Mouse (Mus musculus): ENCODE results near the gene Cacng4. TPM values are rescaled to one million over a fixed set of nuclear protein-coding genes. Genes with fewer than 3 reads are reported as not detected.

Gene Cacng4
- polyA plus RNA-seq, 1 experiment from 2014 or later: 39.6 TPM

GRCm38 (mm10) chr11:107730940-107731339 is 63.4 kb downstream of the Cacng4 start:
- ATAC-seq: no peak
- no peak overlapping the region for H3K27ac ChIP-seq (ENCODE audit: low read length)
- H3K36me3 ChIP-seq (ENCODE audit: control insufficient read depth, insufficient read depth): peaks cover 20% of the 10 kb centered on the region
- 96% methylated on average over 4 of the region's 4 CpGs for WGBS
- no peak overlapping the region for H3K4me3 ChIP-seq (replicated peaks; ENCODE audit: low read length)
- no peak overlapping the region for H3K9ac ChIP-seq (replicated peaks; ENCODE audit: low read depth, low read length)
- H3K27me3 ChIP-seq (replicated peaks; ENCODE audit: control insufficient read depth, insufficient read depth, low read length): no peaks in the 10 kb centered on the region
- H3K9me3 ChIP-seq (ENCODE audit: control insufficient read depth, low read length): no peaks in the 10 kb centered on the region
- H3K4me1 ChIP-seq (replicated peaks; ENCODE audit: control insufficient read depth, insufficient read depth, low read length): no peaks in the 10 kb centered on the region
- no peak overlapping the region for H3K4me2 ChIP-seq (ENCODE audit: low read length)

GRCm38 (mm10) chr11:107729141-107729540 is 65.2 kb downstream of the Cacng4 start:
- peaks cover 5% of the 10 kb centered on the region; the same call in 1 of the 2 replicates for H3K36me3 ChIP-seq (ENCODE audit: control insufficient read depth, insufficient read depth)
- H3K9ac ChIP-seq (replicated peaks; ENCODE audit: low read depth, low read length): no peak overlapping the region
- 86% methylated on average over 7 of the region's 7 CpGs for WGBS
- H3K4me1 ChIP-seq (replicated peaks; ENCODE audit: control insufficient read depth, insufficient read depth, low read length): no peaks in the 10 kb centered on the region
- H3K27me3 ChIP-seq (replicated peaks; ENCODE audit: control insufficient read depth, insufficient read depth, low read length): no peaks in the 10 kb centered on the region
- H3K9me3 ChIP-seq (ENCODE audit: control insufficient read depth, low read length): no peaks in the 10 kb centered on the region
- H3K4me2 ChIP-seq (ENCODE audit: low read length): no peak overlapping the region
- H3K27ac ChIP-seq (ENCODE audit: low read length): no peak overlapping the region
- no peak for ATAC-seq
- H3K4me3 ChIP-seq (replicated peaks; ENCODE audit: low read length): no peak overlapping the region

- Histone ChIP-seq H3K4me1 (replicated peaks; ENCODE audit: control insufficient read depth, insufficient read depth, low read length) (no peaks in the 10 kb centered on the region), H3K27ac (ENCODE audit: low read length) (no peak overlapping the region), H3K27me3 (replicated peaks; ENCODE audit: control insufficient read depth, insufficient read depth, low read length) (no peaks in the 10 kb centered on the region), H3K9ac (replicated peaks; ENCODE audit: low read depth, low read length) (no peak overlapping the region), H3K36me3 (ENCODE audit: control insufficient read depth, insufficient read depth) (0 out of 2 replicates have a peak, but pooled peaks cover 2% of the 10 kb centered on the region), H3K4me2 (ENCODE audit: low read length) (no peak overlapping the region), H3K4me3 (replicated peaks; ENCODE audit: low read length) (no peak overlapping the region), H3K9me3 (ENCODE audit: control insufficient read depth, low read length) (no peaks in the 10 kb centered on the region)
- ATAC-seq: no peak
- 85% methylated on average over 13 of the region's 13 CpGs for WGBS
Observed at GRCm38 (mm10) chr11:107728073-107728863, 66.1 kb downstream of the Cacng4 start.

GRCm38 (mm10) chr11:107724603-107725002 is 69.8 kb downstream of the Cacng4 start:
- Histone ChIP-seq H3K27ac (ENCODE audit: low read length) (no peak overlapping the region), H3K36me3 (ENCODE audit: control insufficient read depth, insufficient read depth) (no peaks in the 10 kb centered on the region)

GRCm38 (mm10) chr11:107721057-107721456 is 73.3 kb downstream of the Cacng4 start:
- H3K4me2 ChIP-seq (ENCODE audit: low read length): no peak overlapping the region
- H3K36me3 ChIP-seq (ENCODE audit: control insufficient read depth, insufficient read depth): no peaks in the 10 kb centered on the region
- no peaks in the 10 kb centered on the region for H3K27me3 ChIP-seq (replicated peaks; ENCODE audit: control insufficient read depth, insufficient read depth, low read length)
- 77% methylated on average over 7 of the region's 7 CpGs for WGBS
- H3K4me3 ChIP-seq (replicated peaks; ENCODE audit: low read length): no peak overlapping the region
- no peaks in the 10 kb centered on the region for H3K9me3 ChIP-seq (ENCODE audit: control insufficient read depth, low read length)
- H3K27ac ChIP-seq (ENCODE audit: low read length): no peak overlapping the region
- H3K4me1 ChIP-seq (replicated peaks; ENCODE audit: control insufficient read depth, insufficient read depth, low read length): no peaks in the 10 kb centered on the region
- no peak overlapping the region for H3K9ac ChIP-seq (replicated peaks; ENCODE audit: low read depth, low read length)
- no peak for ATAC-seq

More at GRCm38 (mm10) chr11:107724603-107725002, 69.8 kb downstream of the Cacng4 start:
- H3K9me3 ChIP-seq (ENCODE audit: control insufficient read depth, low read length): no peaks in the 10 kb centered on the region
- no peak overlapping the region for H3K4me3 ChIP-seq (replicated peaks; ENCODE audit: low read length)
- no peak overlapping the region for H3K9ac ChIP-seq (replicated peaks; ENCODE audit: low read depth, low read length)
- H3K4me2 ChIP-seq (ENCODE audit: low read length): no peak overlapping the region
- ATAC-seq: no peak
- no peaks in the 10 kb centered on the region for H3K4me1 ChIP-seq (replicated peaks; ENCODE audit: control insufficient read depth, insufficient read depth, low read length)
- no peaks in the 10 kb centered on the region for H3K27me3 ChIP-seq (replicated peaks; ENCODE audit: control insufficient read depth, insufficient read depth, low read length)
- 92% methylated on average over 8 of the region's 8 CpGs for WGBS

GRCm38 (mm10) chr11:107720264-107721021 is 73.9 kb downstream of the Cacng4 start:
- Histone ChIP-seq H3K27me3 (replicated peaks; ENCODE audit: control insufficient read depth, insufficient read depth, low read length) (no peaks in the 10 kb centered on the region), H3K4me1 (replicated peaks; ENCODE audit: control insufficient read depth, insufficient read depth, low read length) (no peaks in the 10 kb centered on the region), H3K9ac (replicated peaks; ENCODE audit: low read depth, low read length) (no peak overlapping the region), H3K36me3 (ENCODE audit: control insufficient read depth, insufficient read depth) (no peaks in the 10 kb centered on the region), H3K9me3 (ENCODE audit: control insufficient read depth, low read length) (no peaks in the 10 kb centered on the region), H3K4me2 (ENCODE audit: low read length) (no peak overlapping the region), H3K4me3 (replicated peaks; ENCODE audit: low read length) (no peak overlapping the region), H3K27ac (ENCODE audit: low read length) (no peak overlapping the region)
- ATAC-seq: no peak
- 90% methylated on average over 9 of the region's 9 CpGs for WGBS

- no peaks in the 10 kb centered on the region for H3K27me3 ChIP-seq (replicated peaks; ENCODE audit: control insufficient read depth, insufficient read depth, low read length)
- H3K27ac ChIP-seq (ENCODE audit: low read length): no peak within 1 kb of the TSS
- no peak within 1 kb of the TSS for H3K9ac ChIP-seq (replicated peaks; ENCODE audit: low read depth, low read length)
- no peak for ATAC-seq
- H3K4me3 ChIP-seq (replicated peaks; ENCODE audit: low read length): no peak within 1 kb of the TSS
- H3K4me1 ChIP-seq (replicated peaks; ENCODE audit: control insufficient read depth, insufficient read depth, low read length): no peaks in the 10 kb centered on the region
- H3K4me2 ChIP-seq (ENCODE audit: low read length): no peak within 1 kb of the TSS
- no peaks in the 10 kb centered on the region for H3K9me3 ChIP-seq (ENCODE audit: control insufficient read depth, low read length)
- H3K36me3 ChIP-seq (ENCODE audit: control insufficient read depth, insufficient read depth): no peaks in the 10 kb centered on the region
- WGBS: 88% methylated on average over 16 of the region's 16 CpGs
Observed at GRCm38 (mm10) chr11:107716332-107716938, 77.9 kb downstream of the Cacng4 start, which contains the start of gene Cacng1. Cacng1 (minus strand) TSS chr11:107716522.

GRCm38 (mm10) chr11:107714368-107714767 is 80.0 kb downstream of the Cacng4 start:
- Histone ChIP-seq H3K4me2 (ENCODE audit: low read length) (no peak overlapping the region), H3K9me3 (ENCODE audit: control insufficient read depth, low read length) (no peaks in the 10 kb centered on the region), H3K9ac (replicated peaks; ENCODE audit: low read depth, low read length) (no peak overlapping the region), H3K27me3 (replicated peaks; ENCODE audit: control insufficient read depth, insufficient read depth, low read length) (no peaks in the 10 kb centered on the region), H3K36me3 (ENCODE audit: control insufficient read depth, insufficient read depth) (no peaks in the 10 kb centered on the region), H3K27ac (ENCODE audit: low read length) (no peak overlapping the region), H3K4me3 (replicated peaks; ENCODE audit: low read length) (no peak overlapping the region), H3K4me1 (replicated peaks; ENCODE audit: control insufficient read depth, insufficient read depth, low read length) (no peaks in the 10 kb centered on the region)
- WGBS: 92% methylated on average over 7 of the region's 7 CpGs
- ATAC-seq: no peak

- 69% methylated on average over 3 of the region's 3 CpGs for WGBS
- Histone ChIP-seq H3K27me3 (replicated peaks; ENCODE audit: control insufficient read depth, insufficient read depth, low read length) (no peaks in the 10 kb centered on the region), H3K4me2 (ENCODE audit: low read length) (no peak overlapping the region), H3K4me3 (replicated peaks; ENCODE audit: low read length) (no peak overlapping the region), H3K36me3 (ENCODE audit: control insufficient read depth, insufficient read depth) (no peaks in the 10 kb centered on the region), H3K27ac (ENCODE audit: low read length) (no peak overlapping the region), H3K9me3 (ENCODE audit: control insufficient read depth, low read length) (no peaks in the 10 kb centered on the region), H3K9ac (replicated peaks; ENCODE audit: low read depth, low read length) (no peak overlapping the region), H3K4me1 (replicated peaks; ENCODE audit: control insufficient read depth, insufficient read depth, low read length) (peaks cover 8% of the 10 kb centered on the region)
- no peak for ATAC-seq
Observed at GRCm38 (mm10) chr11:107710379-107710778, 84.0 kb downstream of the Cacng4 start.
